Mouse (Mus musculus) kidney, adult 2 months (tissue): ENCODE measurements around the gene Pla2g2c.

Experiments used
- CTCF ChIP-seq: fragments of 200-500 bp; conservative IDR thresholded peaks from 2 replicates; pipeline ENCODE4 v1.5.1; 2011; ENCODE audit warnings: low read depth, mild to moderate bottlenecking, control low read depth, low read length, moderate library complexity, mixed read lengths; ENCODE audit not compliant: insufficient read depth, insufficient read length
- POLR2A ChIP-seq: fragments of 200-500 bp; IDR thresholded peaks from one replicate; pipeline ENCODE4 v1.6.1; 2011; ENCODE audit warnings: low read depth, low read length, control low read depth

DNA sequence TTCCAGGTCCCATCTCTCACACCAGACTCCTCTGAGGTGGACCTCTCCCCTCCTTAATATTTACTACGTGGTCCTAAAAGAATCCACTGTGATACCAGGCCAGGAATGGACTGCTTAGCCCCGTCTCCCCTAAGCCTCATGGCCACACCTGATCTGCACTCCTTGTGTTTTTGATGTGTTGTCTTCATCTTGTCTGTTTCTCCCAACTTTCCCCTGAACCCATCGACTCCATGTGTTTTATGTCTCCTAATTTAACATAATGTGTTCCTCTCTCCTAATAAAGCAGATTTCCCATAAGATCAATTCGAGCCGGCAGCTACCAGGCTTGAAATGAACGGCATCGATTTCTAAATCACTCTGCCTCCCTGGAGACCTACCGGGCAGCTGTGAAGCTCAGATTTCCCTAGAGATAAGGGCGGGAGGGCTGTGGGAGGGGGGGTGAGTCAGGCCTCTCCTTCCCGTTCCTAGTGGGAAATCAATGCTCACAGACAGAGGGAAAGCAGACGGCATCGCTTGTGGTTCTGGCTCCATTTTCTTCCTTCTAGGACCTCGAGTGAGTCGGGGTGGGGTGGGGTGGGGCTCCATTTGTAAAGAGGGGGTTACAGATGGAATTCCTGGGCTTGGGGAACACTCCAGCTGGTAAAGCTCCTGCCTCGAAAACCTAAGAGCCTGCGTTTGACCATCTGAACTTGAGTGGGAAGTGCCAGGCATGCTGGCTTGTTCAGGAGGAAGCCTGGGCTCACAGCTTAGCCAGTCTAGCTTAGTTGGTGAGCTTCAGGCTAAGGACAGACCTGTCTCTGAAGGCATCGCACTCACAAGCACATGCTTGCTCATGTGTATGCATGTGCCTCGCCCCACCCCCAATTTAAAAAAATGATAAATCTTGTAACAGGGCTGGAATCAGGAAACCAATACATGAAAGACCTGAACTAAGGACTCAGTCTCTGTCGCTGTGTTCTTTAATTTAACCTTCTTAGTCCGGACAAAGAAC, 53.1 kb downstream of the Pla2g2c start:
- TF ChIP-seq CTCF (no peak), POLR2A (no peak)
